In genomic region chr1:91962256-91962655, GRCm38 (mm10) we compare ENCODE assay signal across 8 mouse cellular contexts.
DNase-seq lines count a peak whose midpoint lies in the region; ATAC-seq and TF ChIP-seq lines count a peak whose summit lies in the region.

No protein-coding gene starts in this region.

- no peaks in the 10 kb centered on the region for H3K9me3 ChIP-seq in heart, embryonic 11.5 days (replicated peaks; ENCODE audit: control insufficient read depth, low read length)

- H3K36me3 ChIP-seq in heart, adult 2 months (ENCODE audit: control insufficient read depth, insufficient read depth, low read length), result no peaks in the 10 kb centered on the region
- peaks cover 9% of the 10 kb centered on the region for H3K36me3 ChIP-seq in heart, embryonic 11.5 days (ENCODE audit: control insufficient read depth, insufficient read depth, low read length)

- no peak overlapping the region for H3K4me2 ChIP-seq in heart, embryonic 11.5 days

- ATAC-seq in heart, embryonic 11.5 days (replicated peaks; ENCODE audit: insufficient number of reproducible peaks, low FRiP score, low TSS enrichment), result no peak
- peak; percentile 83 for ATAC-seq in megakaryocyte, adult 5-6 weeks (ENCODE audit: poor library complexity, severe bottlenecking)

- H3K4me3 ChIP-seq in heart, adult 2 months, result no peak overlapping the region
- H3K4me3 ChIP-seq in heart, embryonic 11.5 days (ENCODE audit: low read depth, low read length), result no peak overlapping the region

- 0 out of 2 replicates have a peak, but pooled peaks have one; percentile 23 for TF ChIP-seq EP300 in heart, adult 2 months (IDR thresholded peaks at IDR 0.05; ENCODE audit: insufficient read depth, low read depth, low read length)

- no peak overlapping the region for H3K27ac ChIP-seq in heart, adult 2 months
- no peak overlapping the region for H3K27ac ChIP-seq in heart, embryonic 11.5 days (ENCODE audit: low read depth, low read length)

- no peak for TF ChIP-seq POLR2A in heart, adult 2 months (IDR thresholded peaks at IDR 0.05; ENCODE audit: insufficient read depth, low read depth, low read length)

- H3K27me3 ChIP-seq in heart, adult 2 months (ENCODE audit: control insufficient read depth, insufficient read depth, low read length), result no peaks in the 10 kb centered on the region
- H3K27me3 ChIP-seq in heart, embryonic 11.5 days (ENCODE audit: control insufficient read depth, insufficient read depth, low read length), result no peaks in the 10 kb centered on the region

- WGBS in heart, adult 2 months, result 70% methylated on average over 1 of the region's 1 CpGs
- WGBS in heart, embryonic 11.5 days (ENCODE audit: insufficient replicate concordance), result 66% methylated on average over 1 of the region's 1 CpGs

- DNase-seq in heart, adult 2 months, result peak; percentile 66 to 78
- DNase-seq in Muller cell, postnatal 12 days (ENCODE audit: inconsistent ontology term), result peak; percentile 45
- peak; percentile 35 for DNase-seq in cerebellum, adult 9-11 months
- peak; percentile 68 for DNase-seq in gastrocnemius, postnatal 14 days
- peak; percentile 87 for DNase-seq in kidney, postnatal 10 days
- DNase-seq in spleen, postnatal 14 days (ENCODE audit: low spot score in 2 of 2), result peak; percentile 21 to 51

- TF ChIP-seq CTCF in heart, adult 2 months (IDR thresholded peaks at IDR 0.05), result peak; percentile 92

- no peak overlapping the region for H3K9ac ChIP-seq in heart, adult 2 months (ENCODE audit: low read depth, low read length)
- no peak overlapping the region for H3K9ac ChIP-seq in heart, embryonic 11.5 days (ENCODE audit: low read depth, low read length)

- intact Hi-C loops in heart, adult 2 months (cut with DNase I), result loop anchor here (1.0 to 5.0 kb wide), 3 partner anchors 399 to 650 kb away; no protein-coding TSS in a partner anchor
- intact Hi-C loops in gastrocnemius, postnatal 14 days (cut with DNase I; ENCODE audit: low total_unique reads), result no loop called here

- no peaks in the 10 kb centered on the region for H3K4me1 ChIP-seq in heart, adult 2 months (ENCODE audit: control insufficient read depth, insufficient read depth, low read length)
- H3K4me1 ChIP-seq in heart, embryonic 11.5 days (ENCODE audit: control insufficient read depth, insufficient read depth, low read length), result no peaks in the 10 kb centered on the region

- H3K79me2 ChIP-seq in heart, adult 2 months (replicated peaks; ENCODE audit: control insufficient read depth, insufficient read depth, low read length), result no peaks in the 10 kb centered on the region

Comparison
In these comparisons a context has a peak if more than half of its experiments do, and no peak if none do; other contexts are left out.
1. DNase-seq: peak in every context shown above with its lines; median percentile 87 in kidney, postnatal 10 days; 72 in heart, adult 2 months; 68 in gastrocnemius, postnatal 14 days; 45 in Muller cell, postnatal 12 days; 36 in spleen, postnatal 14 days; 35 in cerebellum, adult 9-11 months.